Mouse (Mus musculus) intestine, embryonic 15.5 days (tissue): ENCODE measurements around the gene Cenpb. TPM values are rescaled to one million over a fixed set of nuclear protein-coding genes. Genes with fewer than 3 reads are reported as not detected.

Experiments
- ATAC-seq: fragments of 200-750 bp; cut with Nextera tagmentation; 2 replicates; pipeline ENCODE4 v1.8.0; 2017; ENCODE audit warnings: moderate TSS enrichment, moderate library complexity
- H3K27ac ChIP-seq: fragments of 300-500 bp; sonication (generic); 2 replicates; pipeline ENCODE4 v1.5.1; 2015; ENCODE audit warnings: mild to moderate bottlenecking, inconsistent platforms
- H3K27me3 ChIP-seq: fragments of 300-500 bp; sonication (generic); replicated peaks from 2 replicates; pipeline ENCODE4 v1.6.1; 2015; ENCODE audit warnings: inconsistent platforms
- H3K36me3 ChIP-seq: fragments of 300-500 bp; sonication (generic); 2 replicates; pipeline ENCODE4 v1.6.1; 2015; ENCODE audit warnings: inconsistent platforms
- H3K4me1 ChIP-seq: fragments of 300-500 bp; sonication (generic); replicated peaks from 2 replicates; pipeline ENCODE4 v1.6.1; 2015; ENCODE audit warnings: inconsistent platforms
- H3K4me2 ChIP-seq: fragments of 300-500 bp; sonication (generic); replicated peaks from 2 replicates; pipeline ENCODE4 v1.6.1; 2015; ENCODE audit warnings: mild to moderate bottlenecking, inconsistent platforms
- H3K4me3 ChIP-seq: fragments of 300-500 bp; sonication (generic); replicated peaks from 2 replicates; pipeline ENCODE4 v1.5.1; 2015; ENCODE audit warnings: inconsistent platforms
- H3K9ac ChIP-seq: fragments of 300-500 bp; sonication (generic); 2 replicates; pipeline ENCODE4 v1.6.1; 2015; ENCODE audit warnings: inconsistent platforms
- H3K9me3 ChIP-seq: fragments of 300-500 bp; sonication (generic); 2 replicates; pipeline ENCODE4 v1.6.1; 2016; ENCODE audit warnings: inconsistent platforms
- WGBS: fragments of 180-500 bp; shearing (Covaris S2); methylation state at CpG from one replicate; pipeline ENCODE4 v1.1.7; 2015; 5-methylcytosine and 5-hydroxymethylcytosine counted together
- polyA plus RNA-seq: library from polyadenylated mRNA; unstranded; fragments of >200 nt; fragmentation: Nextera tagmentation; extraction: Ambion mirVana; gene quantifications from 2 replicates; pipeline ENCODE4 v1.2.1, GENCODE M21; 2015

The Cenpb gene
- polyA plus RNA-seq, 1 experiment from 2014 or later, result 12.5 TPM

DNA sequence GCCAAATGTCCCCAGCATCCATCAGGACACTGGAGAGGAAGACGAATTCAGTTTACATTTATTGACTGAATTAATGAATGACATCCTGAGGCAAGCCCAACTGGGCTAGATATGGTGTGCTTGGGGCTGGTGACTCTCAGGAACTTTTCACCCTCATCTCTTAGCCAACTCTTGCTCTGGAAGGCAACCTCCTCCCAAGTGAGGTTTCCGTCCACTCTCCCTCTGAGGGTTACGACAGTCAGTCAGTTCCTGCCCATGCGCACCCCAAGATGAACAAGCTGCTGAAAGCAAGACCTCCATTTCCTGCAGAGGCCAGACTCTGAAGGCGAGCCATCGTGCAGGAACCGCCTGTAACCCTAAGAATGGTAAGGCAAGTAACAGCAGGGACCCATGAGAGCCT, 22.9 kb downstream of the Cenpb start:
- no peak for ATAC-seq
- 94% methylated on average over 7 of the region's 7 CpGs for WGBS

GRCm38 (mm10) chr2:131154036-131154435, 25.8 kb downstream of the Cenpb start:
- no peak for ATAC-seq
- Histone ChIP-seq H3K27me3 (no peaks in the 10 kb centered on the region), H3K27ac (no peak overlapping the region), H3K4me3 (no peak overlapping the region), H3K4me2 (no peak overlapping the region), H3K9ac (no peak overlapping the region), H3K36me3 (peaks cover 21% of the 10 kb centered on the region), H3K4me1 (peaks cover 5% of the 10 kb centered on the region), H3K9me3 (no peaks in the 10 kb centered on the region)
- 88% methylated on average over 4 of the region's 4 CpGs for WGBS

More for the DNA sequence above, 22.9 kb downstream of the Cenpb start:
- peaks cover 8% of the 10 kb centered on the region for H3K4me1 ChIP-seq
- H3K9ac ChIP-seq, result no peak overlapping the region
- peaks cover 8% of the 10 kb centered on the region; the same call in 1 of the 2 replicates for H3K36me3 ChIP-seq
- no peaks in the 10 kb centered on the region for H3K9me3 ChIP-seq
- no peak overlapping the region for H3K4me2 ChIP-seq
- no peaks in the 10 kb centered on the region for H3K27me3 ChIP-seq
- H3K27ac ChIP-seq, result no peak overlapping the region
- no peak overlapping the region for H3K4me3 ChIP-seq

DNA sequence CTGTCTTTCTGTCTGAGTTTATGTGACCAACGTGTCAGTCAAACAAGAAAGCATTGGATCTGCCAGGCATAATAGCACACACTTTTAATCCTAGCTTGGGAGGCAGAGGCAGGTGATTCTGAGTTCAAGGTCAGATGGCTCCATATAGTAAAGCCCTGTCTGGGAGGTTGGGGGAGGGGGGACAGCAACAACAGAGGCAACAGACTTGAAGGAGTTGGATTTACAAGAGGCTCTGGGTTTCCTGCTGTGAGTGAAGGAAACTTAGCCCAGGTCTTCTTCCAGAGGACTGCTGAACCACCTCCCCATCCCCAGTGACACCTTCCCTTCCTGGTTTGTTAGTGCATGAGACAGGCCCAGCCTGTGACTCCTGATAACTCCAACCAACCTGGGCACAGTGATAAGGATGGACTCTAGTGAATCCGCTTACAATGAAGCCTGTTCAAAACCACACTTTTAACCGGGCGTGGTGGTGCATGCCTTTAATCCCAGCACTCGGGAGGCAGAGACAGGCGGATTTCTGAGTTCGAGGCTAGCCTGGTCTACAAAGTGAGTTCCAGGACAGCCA, 27.6 kb downstream of the Cenpb start:
- H3K27ac ChIP-seq, result no peak overlapping the region
- H3K36me3 ChIP-seq, result peaks cover 36% of the 10 kb centered on the region
- WGBS, result 84% methylated on average over 7 of the region's 7 CpGs
- no peak overlapping the region for H3K4me2 ChIP-seq
- H3K27me3 ChIP-seq, result no peaks in the 10 kb centered on the region
- no peak overlapping the region for H3K9ac ChIP-seq
- no peaks in the 10 kb centered on the region for H3K9me3 ChIP-seq
- H3K4me3 ChIP-seq, result no peak overlapping the region
- H3K4me1 ChIP-seq, result no peaks in the 10 kb centered on the region
- ATAC-seq, result no peak

DNA sequence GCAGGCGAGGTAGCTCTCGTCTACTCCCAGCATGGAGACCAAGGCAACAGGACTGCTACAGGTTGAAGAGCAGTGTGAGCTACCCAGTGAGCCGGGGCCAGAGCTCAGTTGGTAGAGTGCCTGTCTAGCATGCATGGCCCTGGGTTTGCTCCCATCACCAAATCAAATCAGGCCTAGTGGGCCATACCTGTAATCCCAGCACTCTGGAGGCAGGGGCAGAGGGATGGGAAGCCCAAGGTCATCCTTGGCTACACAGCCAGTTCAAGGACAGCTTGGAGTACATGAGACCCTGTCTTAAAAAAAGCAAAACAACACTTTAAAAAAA, 30.7 kb downstream of the Cenpb start:
- H3K36me3 ChIP-seq, result peaks cover 55% of the 10 kb centered on the region
- no peaks in the 10 kb centered on the region for H3K9me3 ChIP-seq
- no peak for ATAC-seq
- no peak overlapping the region for H3K4me3 ChIP-seq
- H3K27ac ChIP-seq, result no peak overlapping the region
- H3K4me1 ChIP-seq, result no peaks in the 10 kb centered on the region
- no peak overlapping the region for H3K4me2 ChIP-seq
- H3K27me3 ChIP-seq, result no peaks in the 10 kb centered on the region
- H3K9ac ChIP-seq, result no peak overlapping the region
- WGBS, result 91% methylated on average over 3 of the region's 3 CpGs

- Histone ChIP-seq H3K9me3 (no peaks in the 10 kb centered on the region), H3K4me1 (no peaks in the 10 kb centered on the region), H3K27me3 (no peaks in the 10 kb centered on the region), H3K27ac (no peak overlapping the region), H3K9ac (no peak overlapping the region), H3K4me2 (no peak overlapping the region), H3K36me3 (peaks cover 57% of the 10 kb centered on the region), H3K4me3 (no peak overlapping the region)
- WGBS, result 85% methylated on average over 8 of the region's 8 CpGs
- no peak for ATAC-seq
These were observed 31.3 kb downstream of the Cenpb start for GRCm38 (mm10) chr2:131148353-131149253.

- Histone ChIP-seq H3K4me1 (peaks cover 5% of the 10 kb centered on the region), H3K27ac (no peak overlapping the region), H3K9me3 (no peaks in the 10 kb centered on the region), H3K9ac (no peak overlapping the region), H3K36me3 (peaks cover 55% of the 10 kb centered on the region), H3K4me2 (no peak overlapping the region), H3K4me3 (no peak overlapping the region), H3K27me3 (no peaks in the 10 kb centered on the region)
- ATAC-seq, result no peak
- 92% methylated on average over 8 of the region's 8 CpGs for WGBS
These were observed 32.9 kb downstream of the Cenpb start for GRCm38 (mm10) chr2:131147043-131147365.

DNA sequence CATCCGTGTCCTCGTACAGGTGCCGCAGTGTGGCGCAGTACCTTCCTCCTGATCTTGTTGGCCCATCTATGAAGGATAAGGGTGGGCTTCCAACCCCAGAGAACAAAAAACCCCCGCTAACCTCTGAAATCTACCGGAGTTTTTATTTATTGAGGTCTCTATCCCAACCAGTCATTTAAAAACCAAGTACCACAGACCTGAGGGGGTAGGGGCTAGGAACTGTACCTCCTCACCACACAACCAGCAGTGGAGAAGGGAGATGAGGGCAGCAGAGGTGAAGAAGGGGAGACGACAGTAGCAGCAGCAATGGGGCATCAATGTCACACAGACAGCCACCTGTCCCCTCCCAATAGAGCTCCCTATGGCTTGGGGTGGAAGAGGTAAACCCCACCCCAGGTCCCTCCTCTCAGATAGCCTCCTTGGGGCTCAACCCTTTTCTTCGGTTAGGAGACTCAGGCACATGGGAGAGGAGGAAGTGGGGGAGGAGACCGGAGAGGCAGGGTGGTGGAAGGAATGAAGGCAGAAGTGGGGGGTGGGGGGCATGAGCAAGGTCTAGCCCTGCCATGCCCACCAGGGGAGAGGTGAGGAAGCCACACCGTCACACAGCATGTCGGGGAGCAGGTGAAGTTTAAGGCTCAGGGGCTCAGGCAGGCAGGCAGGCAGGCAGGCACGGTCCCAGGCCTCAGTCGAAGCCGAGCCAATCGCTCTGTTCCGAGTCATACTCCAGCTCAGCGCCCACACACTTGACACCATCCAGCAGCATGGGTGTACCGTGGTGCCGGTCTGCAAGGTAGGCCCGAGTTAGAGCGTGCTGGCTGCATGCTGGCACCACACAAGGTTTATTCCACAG, 33.4 kb downstream of the Cenpb start:
- no peak overlapping the region for H3K4me2 ChIP-seq
- peaks cover 54% of the 10 kb centered on the region for H3K36me3 ChIP-seq
- no peak overlapping the region for H3K9ac ChIP-seq
- H3K4me1 ChIP-seq, result peaks cover 5% of the 10 kb centered on the region
- ATAC-seq, result no peak
- no peak overlapping the region for H3K4me3 ChIP-seq
- WGBS, result 83% methylated on average over 21 of the region's 21 CpGs
- no peaks in the 10 kb centered on the region for H3K27me3 ChIP-seq
- H3K27ac ChIP-seq, result no peak overlapping the region
- H3K9me3 ChIP-seq, result no peaks in the 10 kb centered on the region

GRCm38 (mm10) chr2:131145536-131145935, 34.3 kb downstream of the Cenpb start:
- no peaks in the 10 kb centered on the region for H3K9me3 ChIP-seq
- 89% methylated on average over 2 of the region's 2 CpGs for WGBS
- ATAC-seq, result no peak
- H3K4me2 ChIP-seq, result no peak overlapping the region
- H3K9ac ChIP-seq, result no peak overlapping the region
- H3K27ac ChIP-seq, result no peak overlapping the region
- no peak overlapping the region for H3K4me3 ChIP-seq
- H3K4me1 ChIP-seq, result peaks cover 5% of the 10 kb centered on the region
- peaks cover 49% of the 10 kb centered on the region for H3K36me3 ChIP-seq
- no peaks in the 10 kb centered on the region for H3K27me3 ChIP-seq

GRCm38 (mm10) chr2:131145121-131145520, 34.7 kb downstream of the Cenpb start:
- H3K27ac ChIP-seq, result no peak overlapping the region
- 67% methylated on average over 13 of the region's 13 CpGs for WGBS
- H3K36me3 ChIP-seq, result peaks cover 47% of the 10 kb centered on the region
- H3K9me3 ChIP-seq, result no peaks in the 10 kb centered on the region
- H3K4me3 ChIP-seq, result no peak overlapping the region
- no peak for ATAC-seq
- peaks cover 6% of the 10 kb centered on the region for H3K4me1 ChIP-seq
- H3K27me3 ChIP-seq, result no peaks in the 10 kb centered on the region
- no peak overlapping the region for H3K9ac ChIP-seq
- H3K4me2 ChIP-seq, result no peak overlapping the region

GRCm38 (mm10) chr2:131143007-131143780, 36.7 kb downstream of the Cenpb start:
- Histone ChIP-seq H3K9me3 (no peaks in the 10 kb centered on the region), H3K36me3 (peaks cover 42% of the 10 kb centered on the region), H3K9ac (no peak overlapping the region), H3K4me3 (0 out of 2 replicates have a peak overlapping the region, but pooled peaks have one; percentile 2), H3K4me2 (peak overlapping the region; percentile 46), H3K27ac (no peak overlapping the region), H3K4me1 (peaks cover 11% of the 10 kb centered on the region), H3K27me3 (no peaks in the 10 kb centered on the region)
- WGBS, result 70% methylated on average over 22 of the region's 22 CpGs
- ATAC-seq, result peak; percentile 16; the same call in 1 of the 2 replicates

- H3K36me3 ChIP-seq, result peaks cover 37% of the 10 kb centered on the region
- H3K4me2 ChIP-seq, result peak overlapping the region; percentile 46
- H3K9ac ChIP-seq, result no peak overlapping the region
- 0 out of 2 replicates have a peak overlapping the region, but pooled peaks have one; percentile 2 for H3K4me3 ChIP-seq
- peak; percentile 75 for ATAC-seq
- WGBS, result 28% methylated on average over 18 of the region's 18 CpGs
- no peak overlapping the region for H3K27ac ChIP-seq
- peaks cover 11% of the 10 kb centered on the region for H3K4me1 ChIP-seq
- no peaks in the 10 kb centered on the region for H3K27me3 ChIP-seq
- H3K9me3 ChIP-seq, result no peaks in the 10 kb centered on the region
These were observed 37.3 kb downstream of the Cenpb start for GRCm38 (mm10) chr2:131142592-131142991.
